Mouse (Mus musculus) hindbrain, postnatal 0 days (tissue): ENCODE results near the gene Drosha. TPM values are rescaled to one million over a fixed set of nuclear protein-coding genes. Genes with fewer than 3 reads are reported as not detected.
"Not testable (repeated sequence)": the region's sequence is repeated elsewhere in the genome, so short reads cannot be mapped to it uniquely, and the experiment has no call there.

ENCODE experiments used
- ATAC-seq: fragments of 200-750 bp; cut with Nextera tagmentation; 2 replicates; pipeline ENCODE4 v1.8.0; 2017; ENCODE audit warnings: mild to moderate bottlenecking, moderate TSS enrichment, moderate library complexity
- DNase-seq: peaks from one replicate; pipeline ENCODE4 v3.0.0-alpha.2; 2015; ENCODE audit warnings: low spot score
- H3K27ac ChIP-seq: fragments of 300-500 bp; sonication (generic); 2 replicates; pipeline ENCODE4 v1.5.1; 2014; ENCODE audit warnings: mild to moderate bottlenecking
- H3K27me3 ChIP-seq: fragments of 300-500 bp; sonication (generic); 2 replicates; pipeline ENCODE4 v1.6.1; 2014; ENCODE audit warnings: low read length, mixed read lengths; ENCODE audit not compliant: insufficient read depth
- H3K36me3 ChIP-seq: fragments of 300-500 bp; sonication (generic); 2 replicates; pipeline ENCODE4 v1.6.1; 2014; ENCODE audit warnings: low read length, mixed read lengths; ENCODE audit not compliant: insufficient read depth
- H3K4me1 ChIP-seq: fragments of 300-500 bp; sonication (generic); 2 replicates; pipeline ENCODE4 v1.6.1; 2014; ENCODE audit warnings: antibody characterized with exemption, low read length, mixed read lengths; ENCODE audit not compliant: insufficient read depth
- H3K4me2 ChIP-seq: fragments of 300-500 bp; sonication (generic); 2 replicates; pipeline ENCODE4 v1.6.1; 2014; ENCODE audit warnings: low read depth, mild to moderate bottlenecking, low read length, moderate library complexity, mixed read lengths
- H3K4me3 ChIP-seq: fragments of 300-500 bp; sonication (generic); 2 replicates; pipeline ENCODE4 v1.5.1; 2014; ENCODE audit warnings: low read length
- H3K9ac ChIP-seq: fragments of 300-500 bp; sonication (generic); replicated peaks from 2 replicates; pipeline ENCODE4 v1.6.1; 2014; ENCODE audit warnings: mild to moderate bottlenecking, low read length, moderate library complexity, mixed read lengths
- H3K9me3 ChIP-seq: fragments of 300-500 bp; sonication (generic); 2 replicates; pipeline ENCODE4 v1.6.1; 2016; ENCODE audit warnings: low read length, mixed read lengths
- CTCF ChIP-seq: IDR thresholded peaks from 2 replicates; pipeline ENCODE4 v1.5.1; 2016; ENCODE audit warnings: antibody characterized with exemption, control low read depth, low read depth
- WGBS: fragments of 180-500 bp; shearing (Covaris S2); extraction: QIAGEN DNeasy Blood & Tissue Kit; methylation state at CpG from one replicate; pipeline ENCODE4 v1.1.7; 2014; 5-methylcytosine and 5-hydroxymethylcytosine counted together
- polyA plus RNA-seq: library from polyadenylated mRNA; unstranded; fragments of >200 nt; fragmentation: Nextera tagmentation; extraction: Ambion mirVana; gene quantifications from 2 replicates; pipeline ENCODE4 v1.2.1, GENCODE M21; 2015
- total RNA-seq: library from RNA; depleted of rRNA; stranded (reverse); fragments of >200 nt; gene quantifications from 2 replicates; pipeline ENCODE4 v1.2.3, GENCODE M21; 2014

Gene Drosha
- total and polyA plus RNA-seq, 2 experiments from 2014 or later, result 33.7 to 38.2 TPM

DNA sequence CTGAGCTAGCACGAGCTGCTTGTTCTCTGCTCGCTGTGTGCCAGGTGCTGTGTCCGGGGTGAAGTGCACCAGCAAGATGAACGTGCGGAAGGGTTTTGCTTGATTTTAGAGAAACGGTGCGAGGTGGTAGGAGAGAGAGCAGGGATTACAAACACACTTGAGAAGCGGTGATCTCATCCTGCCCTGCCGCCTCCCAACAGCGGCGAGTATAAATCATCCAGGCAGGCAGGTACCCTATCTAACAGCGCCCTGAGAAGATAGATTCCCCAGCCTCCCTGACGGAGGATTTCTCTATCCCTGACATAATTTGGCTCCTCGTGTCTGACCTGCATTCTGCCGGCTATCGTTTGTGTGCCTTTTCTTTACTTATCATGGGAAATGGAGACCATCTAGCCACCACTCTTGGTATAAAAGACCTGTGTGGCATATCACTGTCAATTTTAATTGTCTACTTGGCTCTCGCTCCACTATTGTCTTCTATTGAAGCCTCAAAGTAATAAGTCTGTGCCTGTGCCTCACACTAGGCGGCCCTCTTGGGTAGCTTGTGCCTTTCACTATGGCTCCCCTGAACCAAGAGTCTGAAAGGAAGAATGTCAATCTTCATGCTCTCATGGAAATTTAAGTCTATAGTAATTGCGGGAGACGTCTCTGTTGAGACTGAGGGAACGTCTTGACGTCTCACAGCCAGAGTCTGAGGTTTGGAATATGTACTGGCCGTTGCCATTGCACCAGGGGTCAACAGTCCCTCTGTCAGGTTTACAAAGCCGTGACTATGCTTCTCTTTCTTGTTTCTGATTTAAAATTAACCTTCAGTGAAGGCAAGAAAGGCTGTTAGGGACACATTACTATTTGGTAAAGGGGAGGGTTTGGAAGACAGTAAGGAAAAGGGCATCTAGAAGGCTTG, 95.6 kb downstream of the Drosha start:
- Histone ChIP-seq H3K9ac (no peak overlapping the region), H3K4me1 (no peaks in the 10 kb centered on the region), H3K4me2 (no peak overlapping the region), H3K9me3 (no peaks in the 10 kb centered on the region), H3K27ac (no peak overlapping the region), H3K27me3 (no peaks in the 10 kb centered on the region), H3K36me3 (peaks cover 46% of the 10 kb centered on the region), H3K4me3 (no peak overlapping the region)
- 55% methylated on average over 24 of the region's 24 CpGs for WGBS
- ATAC-seq (peak; percentile 45; the same call in 1 of the 2 replicates), DNase-seq (peak; percentile 42)
- peak; percentile 42; the same call in 1 of the 2 replicates for TF ChIP-seq CTCF

DNA sequence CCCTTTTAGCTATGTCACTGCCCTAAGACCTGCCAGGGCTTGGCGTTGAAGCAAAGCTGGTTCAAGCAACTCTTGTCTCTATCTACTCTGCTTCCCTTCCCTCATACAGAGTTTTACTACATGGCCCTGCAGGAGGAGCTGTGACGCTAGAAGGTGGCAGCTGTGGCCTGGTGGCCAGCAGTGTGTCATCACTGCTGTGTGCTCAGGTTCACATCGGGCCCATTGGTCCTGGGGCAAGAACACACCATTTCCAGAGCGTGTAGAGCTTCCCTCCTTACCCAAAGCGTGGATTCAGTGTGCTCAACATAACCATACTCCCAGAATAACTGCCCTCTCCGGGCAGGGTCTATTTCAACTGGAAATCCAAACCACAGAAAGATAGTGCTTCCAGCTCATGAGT, 97.3 kb downstream of the Drosha start:
- no peaks in the 10 kb centered on the region for H3K4me1 ChIP-seq
- DNase-seq (no peak), ATAC-seq (no peak)
- no peaks in the 10 kb centered on the region for H3K27me3 ChIP-seq
- no peaks in the 10 kb centered on the region for H3K9me3 ChIP-seq
- H3K4me2 ChIP-seq, result no peak overlapping the region
- 97% methylated on average over 6 of the region's 6 CpGs for WGBS
- H3K4me3 ChIP-seq, result no peak overlapping the region
- no peak overlapping the region for H3K9ac ChIP-seq
- no peak overlapping the region for H3K27ac ChIP-seq
- H3K36me3 ChIP-seq, result peaks cover 49% of the 10 kb centered on the region
- TF ChIP-seq CTCF, result no peak

DNA sequence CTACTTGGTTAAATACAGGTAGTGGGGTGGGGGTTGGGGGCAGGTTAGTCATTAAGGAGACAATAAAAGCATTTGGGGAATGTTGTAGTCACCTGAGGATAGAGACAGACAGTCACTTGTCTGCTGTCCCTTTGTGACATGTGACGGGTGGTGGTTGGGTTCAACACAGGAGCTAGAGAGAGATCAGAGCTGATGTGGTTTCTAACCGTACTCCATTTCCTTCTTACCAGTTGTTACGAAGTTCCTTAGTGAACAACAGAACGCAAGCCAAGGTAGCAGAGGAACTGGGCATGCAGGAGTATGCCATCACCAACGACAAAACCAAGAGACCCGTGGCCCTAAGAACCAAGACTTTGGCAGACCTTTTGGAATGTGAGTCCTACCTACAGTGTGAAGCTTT, 99.2 kb downstream of the Drosha start:
- no peak for ATAC-seq
- 95% methylated on average over 6 of the region's 6 CpGs for WGBS
- Histone ChIP-seq H3K27me3 (no peaks in the 10 kb centered on the region), H3K36me3 (peaks cover 37% of the 10 kb centered on the region), H3K9ac (no peak overlapping the region), H3K4me2 (no peak overlapping the region), H3K9me3 (no peaks in the 10 kb centered on the region), H3K4me3 (no peak overlapping the region), H3K4me1 (no peaks in the 10 kb centered on the region), H3K27ac (no peak overlapping the region)
- no peak for DNase-seq
- TF ChIP-seq CTCF, result no peak

- Histone ChIP-seq H3K9me3 (no peaks in the 10 kb centered on the region), H3K27me3 (no peaks in the 10 kb centered on the region), H3K4me1 (no peaks in the 10 kb centered on the region), H3K27ac (no peak overlapping the region), H3K36me3 (peaks cover 17% of the 10 kb centered on the region; the same call in 1 of the 2 replicates), H3K4me2 (no peak overlapping the region), H3K4me3 (no peak overlapping the region), H3K9ac (no peak overlapping the region)
- WGBS, result 94% methylated on average over 5 of the region's 5 CpGs
- TF ChIP-seq CTCF, result no peak
- ATAC-seq (no peak), DNase-seq (no peak)
Observed at GRCm38 (mm10) chr15:12931481-12931880, 106.9 kb downstream of the Drosha start.

DNA sequence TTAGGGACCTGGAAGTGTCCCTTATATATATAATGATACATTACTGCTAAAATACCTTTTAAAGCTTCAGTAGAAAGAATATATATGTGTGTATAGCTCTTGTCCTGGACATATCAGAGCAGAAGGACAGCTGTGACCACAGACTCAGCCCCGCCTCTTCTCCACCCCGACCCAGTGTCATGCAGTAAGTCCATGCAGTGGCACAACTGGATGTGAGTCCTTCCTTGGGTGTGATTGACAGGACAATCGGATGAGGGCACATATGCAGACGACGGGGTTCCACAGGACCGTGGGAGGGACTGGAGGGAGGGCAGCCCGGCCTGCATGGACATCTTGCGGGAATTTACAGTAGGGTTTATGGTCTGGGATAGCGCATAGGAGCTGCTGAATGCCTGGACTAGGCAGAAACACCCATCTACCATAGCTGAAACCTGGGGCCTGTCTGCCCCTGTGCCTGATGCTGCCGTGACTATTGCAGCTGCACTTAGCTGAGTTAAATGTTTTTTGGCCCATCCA, 111.7 kb downstream of the Drosha start:
- H3K36me3 ChIP-seq, result peaks cover 4% of the 10 kb centered on the region; the same call in 1 of the 2 replicates
- H3K4me1 ChIP-seq, result no peaks in the 10 kb centered on the region
- no peaks in the 10 kb centered on the region for H3K9me3 ChIP-seq
- no peak for DNase-seq
- no peaks in the 10 kb centered on the region for H3K27me3 ChIP-seq
- no peak overlapping the region for H3K4me3 ChIP-seq
- no peak overlapping the region for H3K4me2 ChIP-seq
- no peak overlapping the region for H3K27ac ChIP-seq
- WGBS, result 93% methylated on average over 10 of the region's 10 CpGs
- no peak overlapping the region for H3K9ac ChIP-seq
- TF ChIP-seq CTCF, result no peak
- ATAC-seq, result 0 out of 2 replicates have a peak, but pooled peaks have one; percentile 15

DNA sequence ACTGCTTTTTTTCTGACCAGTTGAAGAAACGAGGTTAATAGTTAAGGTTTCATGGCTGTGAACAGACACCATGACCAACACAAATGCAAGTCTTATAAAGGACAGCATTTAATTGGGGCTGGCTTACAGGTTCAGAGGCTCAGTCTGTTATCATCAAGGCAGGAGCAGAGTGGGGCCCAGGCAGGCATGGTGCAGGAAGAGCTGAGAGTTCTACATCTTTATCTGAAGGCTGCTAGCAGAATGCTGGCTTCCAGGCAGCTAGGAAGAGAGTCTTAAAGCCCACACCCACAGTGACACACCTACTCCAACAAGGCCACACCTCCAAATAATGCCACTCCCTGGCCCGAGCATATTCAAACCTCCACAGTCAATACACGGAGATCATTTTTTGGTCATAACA, 112.7 kb downstream of the Drosha start:
- not testable (repeated sequence) for H3K27ac ChIP-seq, H3K4me3 ChIP-seq, H3K4me2 ChIP-seq, H3K4me1 ChIP-seq, DNase-seq, H3K27me3 ChIP-seq, ATAC-seq, H3K36me3 ChIP-seq, H3K9me3 ChIP-seq, H3K9ac ChIP-seq
- 94% methylated on average over 3 of the region's 3 CpGs for WGBS

- no peaks in the 10 kb centered on the region for H3K4me1 ChIP-seq
- no peak overlapping the region for H3K4me2 ChIP-seq
Observed at GRCm38 (mm10) chr15:12941106-12941505, 116.5 kb downstream of the Drosha start.

More at GRCm38 (mm10) chr15:12941106-12941505, 116.5 kb downstream of the Drosha start:
- WGBS, result 74% methylated on average over 9 of the region's 9 CpGs
- Histone ChIP-seq H3K27me3 (no peaks in the 10 kb centered on the region), H3K27ac (no peak overlapping the region), H3K9ac (no peak overlapping the region), H3K9me3 (no peaks in the 10 kb centered on the region), H3K36me3 (no peaks in the 10 kb centered on the region), H3K4me3 (no peak overlapping the region)
- DNase-seq, result no peak
- ATAC-seq, result no peak
- no peak for TF ChIP-seq CTCF
